Mouse (Mus musculus) limb, embryonic 15.5 days (tissue): ENCODE measurements around the gene Nr6a1. TPM values are rescaled to one million over a fixed set of nuclear protein-coding genes. Genes with fewer than 3 reads are reported as not detected.

Experiments
- ATAC-seq: fragments of 200-750 bp; cut with Nextera tagmentation; 2 replicates; pipeline ENCODE4 v1.8.0; 2017; ENCODE audit warnings: low read depth, moderate TSS enrichment; ENCODE audit not compliant: insufficient number of reproducible peaks, low FRiP score, low TSS enrichment
- H3K27ac ChIP-seq: fragments of 300-500 bp; sonication (generic); 2 replicates; pipeline ENCODE4 v1.5.1; 2015; ENCODE audit warnings: moderate library complexity, mild to moderate bottlenecking, inconsistent platforms
- H3K27me3 ChIP-seq: fragments of 300-500 bp; sonication (generic); 2 replicates; pipeline ENCODE4 v1.6.1; 2015; ENCODE audit warnings: inconsistent platforms
- H3K36me3 ChIP-seq: fragments of 300-500 bp; sonication (generic); 2 replicates; pipeline ENCODE4 v1.6.1; 2015; ENCODE audit warnings: inconsistent platforms
- H3K4me1 ChIP-seq: fragments of 300-500 bp; sonication (generic); 2 replicates; pipeline ENCODE4 v1.6.1; 2015; ENCODE audit warnings: inconsistent platforms
- H3K4me2 ChIP-seq: fragments of 300-500 bp; sonication (generic); 2 replicates; pipeline ENCODE4 v1.6.1; 2015; ENCODE audit warnings: mild to moderate bottlenecking, inconsistent platforms
- H3K4me3 ChIP-seq: fragments of 300-500 bp; sonication (generic); 2 replicates; pipeline ENCODE4 v1.5.1; 2015; ENCODE audit warnings: mild to moderate bottlenecking, inconsistent platforms
- H3K9ac ChIP-seq: fragments of 300-500 bp; sonication (generic); 2 replicates; pipeline ENCODE4 v1.6.1; 2015; ENCODE audit warnings: inconsistent platforms
- H3K9me3 ChIP-seq: fragments of 300-500 bp; sonication (generic); 2 replicates; pipeline ENCODE4 v1.6.1; 2016; ENCODE audit warnings: inconsistent platforms
- WGBS: fragments of 180-500 bp; shearing (Covaris S2); methylation state at CpG from one replicate; pipeline ENCODE4 v1.1.7; 2015; 5-methylcytosine and 5-hydroxymethylcytosine counted together
- polyA plus RNA-seq: library from polyadenylated mRNA; unstranded; fragments of >200 nt; fragmentation: Nextera tagmentation; extraction: Ambion mirVana; gene quantifications from 2 replicates; pipeline ENCODE4 v1.2.1, GENCODE M21; 2015

Gene Nr6a1
- polyA plus RNA-seq, 1 experiment from 2014 or later: 1.1 TPM

GRCm38 (mm10) chr2:38817487-38817886 lies 110.0 kb downstream of the Nr6a1 start:
- 74% methylated on average over 4 of the region's 4 CpGs for WGBS
- Histone ChIP-seq H3K27me3 (no peaks in the 10 kb centered on the region), H3K4me1 (no peaks in the 10 kb centered on the region), H3K9me3 (no peaks in the 10 kb centered on the region), H3K27ac (no peak overlapping the region), H3K4me2 (no peak overlapping the region), H3K36me3 (no peaks in the 10 kb centered on the region), H3K4me3 (no peak overlapping the region), H3K9ac (no peak overlapping the region)
- ATAC-seq: no peak

- WGBS: 14% methylated on average over 3 of the region's 3 CpGs
- no peaks in the 10 kb centered on the region for H3K36me3 ChIP-seq
- no peaks in the 10 kb centered on the region for H3K9me3 ChIP-seq
- H3K4me3 ChIP-seq: no peak overlapping the region
- no peak overlapping the region for H3K9ac ChIP-seq
- H3K27me3 ChIP-seq: no peaks in the 10 kb centered on the region
- H3K4me1 ChIP-seq: no peaks in the 10 kb centered on the region
- H3K27ac ChIP-seq: no peak overlapping the region
- no peak for ATAC-seq
- no peak overlapping the region for H3K4me2 ChIP-seq
These were observed 130.3 kb downstream of the Nr6a1 start for GRCm38 (mm10) chr2:38797087-38797624.

GRCm38 (mm10) chr2:38787338-38787737 lies 140.2 kb downstream of the Nr6a1 start:
- 41% methylated on average over 4 of the region's 4 CpGs for WGBS
- no peak overlapping the region for H3K4me2 ChIP-seq
- H3K4me1 ChIP-seq: peaks cover 1% of the 10 kb centered on the region; the same call in 1 of the 2 replicates
- no peaks in the 10 kb centered on the region for H3K9me3 ChIP-seq
- H3K27me3 ChIP-seq: no peaks in the 10 kb centered on the region
- ATAC-seq: no peak
- no peak overlapping the region for H3K4me3 ChIP-seq
- no peak overlapping the region for H3K27ac ChIP-seq
- H3K9ac ChIP-seq: no peak overlapping the region
- H3K36me3 ChIP-seq: no peaks in the 10 kb centered on the region

GRCm38 (mm10) chr2:38786216-38786960 lies 141.1 kb downstream of the Nr6a1 start:
- Histone ChIP-seq H3K27me3 (no peaks in the 10 kb centered on the region), H3K4me2 (no peak overlapping the region), H3K27ac (no peak overlapping the region), H3K4me1 (peaks cover 3% of the 10 kb centered on the region; the same call in 1 of the 2 replicates), H3K36me3 (no peaks in the 10 kb centered on the region), H3K4me3 (no peak overlapping the region), H3K9me3 (no peaks in the 10 kb centered on the region), H3K9ac (no peak overlapping the region)
- ATAC-seq: no peak
- WGBS: 29% methylated on average over 5 of the region's 5 CpGs

GRCm38 (mm10) chr2:38785113-38785512 lies 142.4 kb downstream of the Nr6a1 start:
- no peak overlapping the region for H3K27ac ChIP-seq
- no peaks in the 10 kb centered on the region for H3K27me3 ChIP-seq
- no peak overlapping the region for H3K9ac ChIP-seq
- no peak overlapping the region for H3K4me2 ChIP-seq
- no peak overlapping the region for H3K4me3 ChIP-seq
- 64% methylated on average over 3 of the region's 3 CpGs for WGBS
- ATAC-seq: no peak
- H3K4me1 ChIP-seq: peaks cover 3% of the 10 kb centered on the region; the same call in 1 of the 2 replicates
- no peaks in the 10 kb centered on the region for H3K9me3 ChIP-seq
- no peaks in the 10 kb centered on the region for H3K36me3 ChIP-seq

- no peak overlapping the region for H3K4me3 ChIP-seq
- peaks cover 3% of the 10 kb centered on the region; the same call in 1 of the 2 replicates for H3K4me1 ChIP-seq
- 25% methylated on average over 11 of the region's 11 CpGs for WGBS
- no peaks in the 10 kb centered on the region for H3K27me3 ChIP-seq
- H3K27ac ChIP-seq: no peak overlapping the region
- no peaks in the 10 kb centered on the region for H3K36me3 ChIP-seq
- no peak overlapping the region for H3K9ac ChIP-seq
- no peak overlapping the region for H3K4me2 ChIP-seq
- ATAC-seq: no peak
- no peaks in the 10 kb centered on the region for H3K9me3 ChIP-seq
These were observed 143.1 kb downstream of the Nr6a1 start for GRCm38 (mm10) chr2:38784396-38784795.

- WGBS: 65% methylated on average over 5 of the region's 5 CpGs
- ATAC-seq: no peak
These were observed 144.1 kb downstream of the Nr6a1 start for GRCm38 (mm10) chr2:38783364-38783763.

GRCm38 (mm10) chr2:38782731-38783130 lies 144.8 kb downstream of the Nr6a1 start:
- H3K4me2 ChIP-seq: no peak overlapping the region
- no peaks in the 10 kb centered on the region for H3K27me3 ChIP-seq
- no peaks in the 10 kb centered on the region for H3K36me3 ChIP-seq
- H3K4me1 ChIP-seq: peaks cover 3% of the 10 kb centered on the region; the same call in 1 of the 2 replicates
- H3K9ac ChIP-seq: no peak overlapping the region
- WGBS: 21% methylated on average over 1 of the region's 1 CpGs
- no peak for ATAC-seq
- H3K4me3 ChIP-seq: no peak overlapping the region
- H3K27ac ChIP-seq: no peak overlapping the region
- H3K9me3 ChIP-seq: no peaks in the 10 kb centered on the region

More at GRCm38 (mm10) chr2:38783364-38783763, 144.1 kb downstream of the Nr6a1 start:
- H3K27ac ChIP-seq: no peak overlapping the region
- H3K4me3 ChIP-seq: no peak overlapping the region
- H3K9ac ChIP-seq: no peak overlapping the region
- no peak overlapping the region for H3K4me2 ChIP-seq
- peaks cover 3% of the 10 kb centered on the region; the same call in 1 of the 2 replicates for H3K4me1 ChIP-seq
- no peaks in the 10 kb centered on the region for H3K9me3 ChIP-seq
- no peaks in the 10 kb centered on the region for H3K27me3 ChIP-seq
- H3K36me3 ChIP-seq: no peaks in the 10 kb centered on the region

- Histone ChIP-seq H3K4me1 (peaks cover 3% of the 10 kb centered on the region; the same call in 1 of the 2 replicates), H3K9ac (no peak overlapping the region), H3K4me2 (no peak overlapping the region), H3K27ac (no peak overlapping the region), H3K4me3 (no peak overlapping the region), H3K9me3 (no peaks in the 10 kb centered on the region), H3K27me3 (no peaks in the 10 kb centered on the region), H3K36me3 (no peaks in the 10 kb centered on the region)
- ATAC-seq: no peak
- WGBS: 19% methylated on average over 6 of the region's 6 CpGs
These were observed 145.4 kb downstream of the Nr6a1 start for GRCm38 (mm10) chr2:38781945-38782720.

GRCm38 (mm10) chr2:38779939-38780338 lies 147.5 kb downstream of the Nr6a1 start:
- Histone ChIP-seq H3K9ac (no peak overlapping the region), H3K9me3 (no peaks in the 10 kb centered on the region), H3K27me3 (no peaks in the 10 kb centered on the region), H3K36me3 (no peaks in the 10 kb centered on the region), H3K4me2 (no peak overlapping the region), H3K27ac (no peak overlapping the region), H3K4me3 (no peak overlapping the region), H3K4me1 (peaks cover 3% of the 10 kb centered on the region; the same call in 1 of the 2 replicates)
- no peak for ATAC-seq
- WGBS: 72% methylated on average over 2 of the region's 2 CpGs

GRCm38 (mm10) chr2:38777326-38777725 lies 150.2 kb downstream of the Nr6a1 start:
- H3K27ac ChIP-seq: no peak overlapping the region
- no peak overlapping the region for H3K9ac ChIP-seq
- WGBS: 83% methylated on average over 2 of the region's 2 CpGs
- no peaks in the 10 kb centered on the region for H3K27me3 ChIP-seq
- H3K9me3 ChIP-seq: no peaks in the 10 kb centered on the region
- no peak overlapping the region for H3K4me2 ChIP-seq
- H3K36me3 ChIP-seq: no peaks in the 10 kb centered on the region
- peaks cover 1% of the 10 kb centered on the region; the same call in 1 of the 2 replicates for H3K4me1 ChIP-seq
- no peak overlapping the region for H3K4me3 ChIP-seq
- no peak for ATAC-seq

GRCm38 (mm10) chr2:38774936-38775335 lies 152.6 kb downstream of the Nr6a1 start:
- ATAC-seq: no peak
- no peaks in the 10 kb centered on the region for H3K36me3 ChIP-seq
- WGBS: 90% methylated on average over 2 of the region's 2 CpGs
- peaks cover 14% of the 10 kb centered on the region for H3K4me1 ChIP-seq
- no peaks in the 10 kb centered on the region for H3K27me3 ChIP-seq
- no peak overlapping the region for H3K4me3 ChIP-seq
- no peaks in the 10 kb centered on the region for H3K9me3 ChIP-seq
- H3K9ac ChIP-seq: no peak overlapping the region
- H3K4me2 ChIP-seq: no peak overlapping the region
- no peak overlapping the region for H3K27ac ChIP-seq
